Mouse (Mus musculus): Measurements from ENCODE around the gene Prim2. TPM values are rescaled to one million over a fixed set of nuclear protein-coding genes. Genes with fewer than 3 reads are reported as not detected.

The Prim2 gene
- polyA plus RNA-seq, 1 experiment from 2014 or later, result 22.6 TPM

- Histone ChIP-seq H3K4me2 (ENCODE audit: low read depth, low read length) (no peak overlapping the region), H3K27ac (ENCODE audit: low read length) (peak overlapping the region; percentile 28; the same call in 1 of the 2 replicates), H3K4me1 (ENCODE audit: control insufficient read depth, insufficient read depth, low read length) (peaks cover 3% of the 10 kb centered on the region; the same call in 1 of the 2 replicates), H3K4me3 (ENCODE audit: low read length) (no peak overlapping the region), H3K9me3 (replicated peaks; ENCODE audit: control insufficient read depth, low read length) (no peaks in the 10 kb centered on the region), H3K36me3 (ENCODE audit: control insufficient read depth, insufficient read depth) (no peaks in the 10 kb centered on the region), H3K27me3 (ENCODE audit: control insufficient read depth, insufficient read depth, low read length) (no peaks in the 10 kb centered on the region), H3K9ac (ENCODE audit: low read length) (no peak overlapping the region)
- WGBS, result 49% methylated on average over 7 of the region's 7 CpGs
- ATAC-seq (replicated peaks; ENCODE audit: extremely low read depth, insufficient read depth, low FRiP score), result no peak
These were observed 166.7 kb downstream of the Prim2 start for GRCm38 (mm10) chr1:33502890-33503289.

- H3K9ac ChIP-seq (ENCODE audit: low read length), result no peak overlapping the region
These were observed 167.3 kb downstream of the Prim2 start for GRCm38 (mm10) chr1:33502298-33502697.

GRCm38 (mm10) chr1:33500111-33500510, 169.5 kb downstream of the Prim2 start:
- no peak for ATAC-seq (replicated peaks; ENCODE audit: extremely low read depth, insufficient read depth, low FRiP score)
- H3K4me1 ChIP-seq (ENCODE audit: control insufficient read depth, insufficient read depth, low read length), result peaks cover 3% of the 10 kb centered on the region; the same call in 1 of the 2 replicates
- no peaks in the 10 kb centered on the region for H3K27me3 ChIP-seq (ENCODE audit: control insufficient read depth, insufficient read depth, low read length)
- H3K4me2 ChIP-seq (ENCODE audit: low read depth, low read length), result no peak overlapping the region
- no peak overlapping the region for H3K4me3 ChIP-seq (ENCODE audit: low read length)
- no peaks in the 10 kb centered on the region for H3K9me3 ChIP-seq (replicated peaks; ENCODE audit: control insufficient read depth, low read length)
- 75% methylated on average over 9 of the region's 9 CpGs for WGBS
- no peak overlapping the region for H3K9ac ChIP-seq (ENCODE audit: low read length)
- H3K27ac ChIP-seq (ENCODE audit: low read length), result no peak overlapping the region
- H3K36me3 ChIP-seq (ENCODE audit: control insufficient read depth, insufficient read depth), result no peaks in the 10 kb centered on the region

More at GRCm38 (mm10) chr1:33502298-33502697, 167.3 kb downstream of the Prim2 start:
- no peaks in the 10 kb centered on the region for H3K36me3 ChIP-seq (ENCODE audit: control insufficient read depth, insufficient read depth)
- H3K9me3 ChIP-seq (replicated peaks; ENCODE audit: control insufficient read depth, low read length), result no peaks in the 10 kb centered on the region
- no peak for ATAC-seq (replicated peaks; ENCODE audit: extremely low read depth, insufficient read depth, low FRiP score)
- 38% methylated on average over 1 of the region's 1 CpGs for WGBS
- H3K4me1 ChIP-seq (ENCODE audit: control insufficient read depth, insufficient read depth, low read length), result peaks cover 3% of the 10 kb centered on the region; the same call in 1 of the 2 replicates
- no peak overlapping the region for H3K27ac ChIP-seq (ENCODE audit: low read length)
- H3K27me3 ChIP-seq (ENCODE audit: control insufficient read depth, insufficient read depth, low read length), result no peaks in the 10 kb centered on the region
- H3K4me3 ChIP-seq (ENCODE audit: low read length), result no peak overlapping the region
- no peak overlapping the region for H3K4me2 ChIP-seq (ENCODE audit: low read depth, low read length)

- WGBS, result 73% methylated on average over 4 of the region's 4 CpGs
- Histone ChIP-seq H3K9me3 (replicated peaks; ENCODE audit: control insufficient read depth, low read length) (no peaks in the 10 kb centered on the region), H3K4me1 (ENCODE audit: control insufficient read depth, insufficient read depth, low read length) (peaks cover 3% of the 10 kb centered on the region; the same call in 1 of the 2 replicates), H3K9ac (ENCODE audit: low read length) (no peak overlapping the region), H3K27ac (ENCODE audit: low read length) (no peak overlapping the region), H3K36me3 (ENCODE audit: control insufficient read depth, insufficient read depth) (no peaks in the 10 kb centered on the region), H3K27me3 (ENCODE audit: control insufficient read depth, insufficient read depth, low read length) (no peaks in the 10 kb centered on the region), H3K4me3 (ENCODE audit: low read length) (no peak overlapping the region), H3K4me2 (ENCODE audit: low read depth, low read length) (no peak overlapping the region)
- ATAC-seq (replicated peaks; ENCODE audit: extremely low read depth, insufficient read depth, low FRiP score), result no peak
These were observed 170.0 kb downstream of the Prim2 start for GRCm38 (mm10) chr1:33499603-33500002.

GRCm38 (mm10) chr1:33496128-33496527, 173.5 kb downstream of the Prim2 start:
- ATAC-seq (replicated peaks; ENCODE audit: extremely low read depth, insufficient read depth, low FRiP score), result no peak
- H3K4me2 ChIP-seq (ENCODE audit: low read depth, low read length), result no peak overlapping the region
- peaks cover 3% of the 10 kb centered on the region; the same call in 1 of the 2 replicates for H3K4me1 ChIP-seq (ENCODE audit: control insufficient read depth, insufficient read depth, low read length)
- no peak overlapping the region for H3K9ac ChIP-seq (ENCODE audit: low read length)
- H3K9me3 ChIP-seq (replicated peaks; ENCODE audit: control insufficient read depth, low read length), result no peaks in the 10 kb centered on the region
- no peak overlapping the region for H3K27ac ChIP-seq (ENCODE audit: low read length)
- H3K36me3 ChIP-seq (ENCODE audit: control insufficient read depth, insufficient read depth), result no peaks in the 10 kb centered on the region
- H3K27me3 ChIP-seq (ENCODE audit: control insufficient read depth, insufficient read depth, low read length), result no peaks in the 10 kb centered on the region
- 77% methylated on average over 4 of the region's 4 CpGs for WGBS
- H3K4me3 ChIP-seq (ENCODE audit: low read length), result no peak overlapping the region

- H3K4me3 ChIP-seq (ENCODE audit: low read length), result no peak overlapping the region
- no peak overlapping the region for H3K27ac ChIP-seq (ENCODE audit: low read length)
- no peak for ATAC-seq (replicated peaks; ENCODE audit: extremely low read depth, insufficient read depth, low FRiP score)
- no peaks in the 10 kb centered on the region for H3K27me3 ChIP-seq (ENCODE audit: control insufficient read depth, insufficient read depth, low read length)
- no peak overlapping the region for H3K4me2 ChIP-seq (ENCODE audit: low read depth, low read length)
- H3K4me1 ChIP-seq (ENCODE audit: control insufficient read depth, insufficient read depth, low read length), result peaks cover 3% of the 10 kb centered on the region; the same call in 1 of the 2 replicates
- H3K36me3 ChIP-seq (ENCODE audit: control insufficient read depth, insufficient read depth), result no peaks in the 10 kb centered on the region
- H3K9me3 ChIP-seq (replicated peaks; ENCODE audit: control insufficient read depth, low read length), result no peaks in the 10 kb centered on the region
- WGBS, result 70% methylated on average over 3 of the region's 3 CpGs
- H3K9ac ChIP-seq (ENCODE audit: low read length), result no peak overlapping the region
These were observed 174.0 kb downstream of the Prim2 start for GRCm38 (mm10) chr1:33495586-33495985.

GRCm38 (mm10) chr1:33495203-33495553, 174.4 kb downstream of the Prim2 start:
- Histone ChIP-seq H3K4me1 (ENCODE audit: control insufficient read depth, insufficient read depth, low read length) (peaks cover 3% of the 10 kb centered on the region; the same call in 1 of the 2 replicates), H3K36me3 (ENCODE audit: control insufficient read depth, insufficient read depth) (no peaks in the 10 kb centered on the region), H3K4me2 (ENCODE audit: low read depth, low read length) (no peak overlapping the region), H3K4me3 (ENCODE audit: low read length) (no peak overlapping the region), H3K27ac (ENCODE audit: low read length) (no peak overlapping the region), H3K27me3 (ENCODE audit: control insufficient read depth, insufficient read depth, low read length) (no peaks in the 10 kb centered on the region), H3K9ac (ENCODE audit: low read length) (no peak overlapping the region), H3K9me3 (replicated peaks; ENCODE audit: control insufficient read depth, low read length) (no peaks in the 10 kb centered on the region)
- ATAC-seq (replicated peaks; ENCODE audit: extremely low read depth, insufficient read depth, low FRiP score), result no peak
- 91% methylated on average over 8 of the region's 8 CpGs for WGBS

GRCm38 (mm10) chr1:33494524-33495202, 174.9 kb downstream of the Prim2 start:
- Histone ChIP-seq H3K27ac (ENCODE audit: low read length) (no peak overlapping the region), H3K9ac (ENCODE audit: low read length) (no peak overlapping the region), H3K27me3 (ENCODE audit: control insufficient read depth, insufficient read depth, low read length) (no peaks in the 10 kb centered on the region), H3K36me3 (ENCODE audit: control insufficient read depth, insufficient read depth) (no peaks in the 10 kb centered on the region), H3K4me2 (ENCODE audit: low read depth, low read length) (no peak overlapping the region), H3K4me3 (ENCODE audit: low read length) (no peak overlapping the region), H3K4me1 (ENCODE audit: control insufficient read depth, insufficient read depth, low read length) (no peaks in the 10 kb centered on the region), H3K9me3 (replicated peaks; ENCODE audit: control insufficient read depth, low read length) (no peaks in the 10 kb centered on the region)
- ATAC-seq (replicated peaks; ENCODE audit: extremely low read depth, insufficient read depth, low FRiP score), result no peak
- WGBS, result 46% methylated on average over 2 of the region's 2 CpGs

- Histone ChIP-seq H3K4me3 (ENCODE audit: low read length) (no peak overlapping the region), H3K9ac (ENCODE audit: low read length) (no peak overlapping the region), H3K4me2 (ENCODE audit: low read depth, low read length) (no peak overlapping the region), H3K4me1 (ENCODE audit: control insufficient read depth, insufficient read depth, low read length) (no peaks in the 10 kb centered on the region), H3K27me3 (ENCODE audit: control insufficient read depth, insufficient read depth, low read length) (no peaks in the 10 kb centered on the region), H3K9me3 (replicated peaks; ENCODE audit: control insufficient read depth, low read length) (no peaks in the 10 kb centered on the region), H3K27ac (ENCODE audit: low read length) (no peak overlapping the region), H3K36me3 (ENCODE audit: control insufficient read depth, insufficient read depth) (no peaks in the 10 kb centered on the region)
- no peak for ATAC-seq (replicated peaks; ENCODE audit: extremely low read depth, insufficient read depth, low FRiP score)
- WGBS, result 66% methylated on average over 6 of the region's 6 CpGs
These were observed 179.4 kb downstream of the Prim2 start for GRCm38 (mm10) chr1:33490220-33490619.
